Mouse (Mus musculus): ENCODE measurements at regions not wholly inside any gene's neighbourhood (a gene's known extent, or its start where the extent isn't known, plus 50 kb on each side); places are given as distances from the start of the nearest gene placed in this dataset.

DNA sequence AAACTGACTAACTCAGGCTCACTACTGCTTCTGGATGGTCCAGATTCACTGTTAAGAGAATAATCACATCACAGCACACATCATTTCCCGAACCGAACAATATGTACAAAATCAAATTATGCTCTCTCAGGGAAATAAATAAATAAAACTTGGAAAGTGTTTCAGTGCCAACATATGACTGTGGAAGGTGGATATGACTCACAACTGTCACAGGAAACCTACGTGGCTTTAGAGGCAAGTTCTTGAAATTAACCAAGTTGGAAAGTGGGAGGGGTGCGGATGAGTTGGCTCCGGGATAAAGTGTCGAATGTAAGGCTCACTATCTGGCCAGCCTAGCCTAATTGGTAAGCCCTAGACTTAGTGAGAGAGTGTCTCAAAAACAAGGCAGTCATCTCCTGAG, 69.1 kb upstream of the Zdhhc17 start:
- TF ChIP-seq POLR2A (IDR thresholded peaks at IDR 0.05; ENCODE audit: low read depth, low read length) (no peak), CTCF (IDR thresholded peaks at IDR 0.05; ENCODE audit: extremely low read depth, insufficient read depth, insufficient read length, insufficient replicate concordance) (no peak)
